Mouse (Mus musculus) neural tube, embryonic 11.5 days (tissue): ENCODE measurements around the gene Nprl3. TPM values are rescaled to one million over a fixed set of nuclear protein-coding genes. Genes with fewer than 3 reads are reported as not detected.

Experiments used
- ATAC-seq: fragments of 200-750 bp; cut with Nextera tagmentation; 2 replicates; pipeline ENCODE4 v1.8.0; 2017; ENCODE audit warnings: moderate number of reproducible peaks, mild to moderate bottlenecking, moderate TSS enrichment, moderate library complexity; ENCODE audit not compliant: insufficient read depth, low FRiP score, low TSS enrichment
- DNase-seq: peaks from one replicate; pipeline ENCODE4 v3.0.0-alpha.2; 2015; ENCODE audit warnings: low spot score
- H3K27ac ChIP-seq: fragments of 300-500 bp; sonication (generic); 2 replicates; pipeline ENCODE4 v1.5.1; 2014; ENCODE audit warnings: low read depth, mild to moderate bottlenecking, low read length
- H3K27me3 ChIP-seq: fragments of 300-500 bp; sonication (generic); 2 replicates; pipeline ENCODE4 v1.6.1; 2014; ENCODE audit warnings: mild to moderate bottlenecking, low read length, mixed read lengths; ENCODE audit not compliant: control insufficient read depth, insufficient read depth
- H3K36me3 ChIP-seq: fragments of 300-500 bp; sonication (generic); 2 replicates; pipeline ENCODE4 v1.6.1; 2014; ENCODE audit warnings: mild to moderate bottlenecking, low read length, moderate library complexity, mixed read lengths; ENCODE audit not compliant: control insufficient read depth, insufficient read depth
- H3K4me1 ChIP-seq: fragments of 300-500 bp; sonication (generic); 2 replicates; pipeline ENCODE4 v1.6.1; 2014; ENCODE audit warnings: low read length, mixed read lengths; ENCODE audit not compliant: control insufficient read depth, insufficient read depth
- H3K4me2 ChIP-seq: fragments of 300-500 bp; sonication (generic); 2 replicates; pipeline ENCODE4 v1.6.1; 2014; ENCODE audit warnings: low read depth, mild to moderate bottlenecking, moderate library complexity
- H3K4me3 ChIP-seq: fragments of 300-500 bp; sonication (generic); 2 replicates; pipeline ENCODE4 v1.5.1; 2014; ENCODE audit warnings: low read depth, low read length
- H3K9ac ChIP-seq: fragments of 300-500 bp; sonication (generic); 2 replicates; pipeline ENCODE4 v1.6.1; 2014; ENCODE audit warnings: mild to moderate bottlenecking, low read length
- H3K9me3 ChIP-seq: fragments of 300-500 bp; sonication (generic); 2 replicates; pipeline ENCODE4 v1.6.1; 2016; ENCODE audit warnings: low read length; ENCODE audit not compliant: control insufficient read depth
- WGBS: fragments of 180-500 bp; shearing (Covaris S2); extraction: QIAGEN DNeasy Blood & Tissue Kit; methylation state at CpG from one replicate; pipeline ENCODE4 v1.1.7; 2014; 5-methylcytosine and 5-hydroxymethylcytosine counted together
- polyA plus RNA-seq: library from polyadenylated mRNA; unstranded; fragments of >200 nt; fragmentation: Nextera tagmentation; extraction: Ambion mirVana; gene quantifications from 2 replicates; pipeline ENCODE4 v1.2.1, GENCODE M21; 2014

The Nprl3 gene
- polyA plus RNA-seq, 1 experiment from 2014 or later = 33.0 TPM

DNA sequence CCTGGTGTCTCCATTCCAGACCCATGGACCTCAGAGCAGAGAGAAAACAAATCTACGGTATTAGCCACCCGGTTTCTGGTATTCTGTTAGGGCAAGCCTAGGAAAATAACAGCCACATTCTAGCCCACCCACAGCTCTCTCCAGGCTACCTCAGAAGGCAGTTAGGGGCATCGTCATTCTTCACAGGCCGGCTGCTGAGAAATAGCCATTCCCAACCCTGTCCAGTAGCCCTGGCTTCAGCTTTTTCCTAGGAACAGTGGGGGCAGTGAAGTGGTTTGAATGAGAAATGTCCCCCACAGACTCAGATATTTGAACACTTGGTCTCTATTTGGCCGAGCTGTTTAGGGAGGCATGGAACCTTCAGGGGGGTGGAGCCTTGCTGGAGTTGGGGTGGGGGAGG, 78.1 kb downstream of the Nprl3 start:
- no peak overlapping the region for H3K4me2 ChIP-seq
- H3K9me3 ChIP-seq = no peaks in the 10 kb centered on the region
- no peaks in the 10 kb centered on the region for H3K27me3 ChIP-seq
- 58% methylated on average over 5 of the region's 5 CpGs for WGBS
- DNase-seq (no peak), ATAC-seq (no peak)
- no peaks in the 10 kb centered on the region for H3K4me1 ChIP-seq
- no peak overlapping the region for H3K27ac ChIP-seq
- no peaks in the 10 kb centered on the region for H3K36me3 ChIP-seq
- no peak overlapping the region for H3K4me3 ChIP-seq
- no peak overlapping the region for H3K9ac ChIP-seq

DNA sequence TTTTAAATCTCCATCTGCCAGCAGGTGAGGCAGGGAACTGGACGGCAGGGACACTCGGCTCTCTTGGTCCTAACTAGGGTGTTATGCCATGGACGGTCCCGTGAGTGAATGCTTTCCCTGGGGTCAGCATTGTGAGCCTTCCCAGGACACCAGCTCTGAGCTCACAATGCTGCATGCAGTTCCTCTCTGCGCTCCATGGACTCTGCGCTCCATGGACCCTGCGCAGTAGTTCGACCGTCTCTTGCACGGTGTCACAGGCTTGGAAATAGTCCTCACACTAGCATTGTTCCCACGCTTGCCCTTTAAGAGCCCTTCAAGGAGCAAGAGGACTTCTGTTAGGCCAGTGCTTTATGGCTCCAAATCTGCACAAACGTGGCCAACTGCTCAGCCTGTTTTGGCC, 78.6 kb downstream of the Nprl3 start:
- H3K27me3 ChIP-seq = no peaks in the 10 kb centered on the region
- 78% methylated on average over 12 of the region's 12 CpGs for WGBS
- DNase-seq (no peak), ATAC-seq (no peak)
- no peak overlapping the region for H3K27ac ChIP-seq
- no peaks in the 10 kb centered on the region for H3K9me3 ChIP-seq
- H3K9ac ChIP-seq = no peak overlapping the region
- no peaks in the 10 kb centered on the region for H3K4me1 ChIP-seq
- H3K4me3 ChIP-seq = no peak overlapping the region
- no peak overlapping the region for H3K4me2 ChIP-seq
- H3K36me3 ChIP-seq = no peaks in the 10 kb centered on the region

DNA sequence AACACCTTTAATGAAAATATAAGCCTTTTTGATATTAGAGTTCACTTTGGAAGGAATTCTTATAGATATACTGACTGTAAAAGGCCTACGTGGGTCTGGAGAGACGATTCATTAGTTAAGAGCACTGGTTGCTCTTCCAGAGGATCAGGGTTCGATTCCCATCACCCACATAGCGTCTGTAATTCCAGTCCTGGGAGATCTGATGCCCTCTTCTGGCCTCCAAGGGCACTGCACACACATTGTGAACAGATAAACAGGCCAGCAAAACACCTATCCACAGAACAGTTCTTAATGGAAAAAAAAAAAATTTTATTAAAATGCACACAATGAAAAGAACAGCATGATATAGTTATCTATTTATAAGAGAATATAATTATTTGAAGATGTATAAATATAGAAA, 80.3 kb downstream of the Nprl3 start:
- Histone ChIP-seq H3K9ac (no peak overlapping the region), H3K9me3 (no peaks in the 10 kb centered on the region), H3K27me3 (no peaks in the 10 kb centered on the region), H3K4me3 (no peak overlapping the region), H3K4me2 (no peak overlapping the region), H3K27ac (no peak overlapping the region), H3K36me3 (no peaks in the 10 kb centered on the region), H3K4me1 (no peaks in the 10 kb centered on the region)
- DNase-seq (no peak), ATAC-seq (no peak)
- 88% methylated on average over 4 of the region's 4 CpGs for WGBS

DNA sequence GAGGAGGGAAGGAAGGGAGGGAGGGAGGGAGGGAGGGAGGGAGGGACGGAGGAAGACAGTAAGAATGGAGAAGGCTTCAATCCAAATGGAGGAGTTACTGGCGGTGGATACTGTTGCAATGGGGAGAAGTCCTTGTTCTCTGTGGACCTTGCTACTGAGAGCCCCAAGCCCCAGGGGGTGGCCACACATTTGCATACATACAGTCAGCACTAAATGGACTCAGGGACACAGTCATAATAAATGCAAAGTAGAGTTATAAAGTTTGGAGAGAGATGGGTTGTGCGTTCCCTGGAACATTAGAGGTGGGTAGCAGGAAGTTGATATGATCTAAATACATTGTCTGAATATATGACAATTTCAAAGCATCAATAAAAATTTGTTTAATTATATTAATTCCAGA, 81.5 kb downstream of the Nprl3 start:
- no peak for ATAC-seq
- Histone ChIP-seq H3K4me2 (no peak overlapping the region), H3K4me3 (no peak overlapping the region), H3K4me1 (no peaks in the 10 kb centered on the region), H3K27ac (no peak overlapping the region), H3K27me3 (no peaks in the 10 kb centered on the region), H3K9me3 (no peaks in the 10 kb centered on the region), H3K9ac (no peak overlapping the region), H3K36me3 (no peaks in the 10 kb centered on the region)
- no peak for DNase-seq
- 82% methylated on average over 3 of the region's 3 CpGs for WGBS

DNA sequence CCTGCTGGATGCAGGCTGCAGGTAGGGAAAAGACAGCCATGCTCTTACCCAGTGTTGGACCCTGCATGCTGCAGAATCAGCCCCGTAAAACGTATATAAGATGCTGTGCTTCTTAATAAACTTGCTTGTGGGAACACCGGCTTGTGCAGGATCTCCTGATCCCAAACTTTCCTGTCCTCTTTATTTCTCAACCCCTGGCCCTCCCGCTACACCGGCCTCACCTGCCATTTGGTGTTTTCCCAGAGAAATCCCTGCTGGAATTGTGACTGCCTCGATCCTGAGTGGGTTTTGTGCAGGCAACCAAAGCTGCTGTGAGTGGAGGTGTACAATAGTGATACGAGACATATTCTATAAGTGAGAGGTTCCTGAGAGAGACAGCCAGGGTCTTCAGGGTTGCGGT, 83.0 kb downstream of the Nprl3 start:
- 84% methylated on average over 8 of the region's 8 CpGs for WGBS
- Histone ChIP-seq H3K4me1 (no peaks in the 10 kb centered on the region), H3K4me3 (no peak overlapping the region), H3K27me3 (no peaks in the 10 kb centered on the region), H3K27ac (no peak overlapping the region), H3K4me2 (no peak overlapping the region), H3K36me3 (no peaks in the 10 kb centered on the region), H3K9me3 (no peaks in the 10 kb centered on the region), H3K9ac (no peak overlapping the region)
- ATAC-seq (no peak), DNase-seq (no peak)

DNA sequence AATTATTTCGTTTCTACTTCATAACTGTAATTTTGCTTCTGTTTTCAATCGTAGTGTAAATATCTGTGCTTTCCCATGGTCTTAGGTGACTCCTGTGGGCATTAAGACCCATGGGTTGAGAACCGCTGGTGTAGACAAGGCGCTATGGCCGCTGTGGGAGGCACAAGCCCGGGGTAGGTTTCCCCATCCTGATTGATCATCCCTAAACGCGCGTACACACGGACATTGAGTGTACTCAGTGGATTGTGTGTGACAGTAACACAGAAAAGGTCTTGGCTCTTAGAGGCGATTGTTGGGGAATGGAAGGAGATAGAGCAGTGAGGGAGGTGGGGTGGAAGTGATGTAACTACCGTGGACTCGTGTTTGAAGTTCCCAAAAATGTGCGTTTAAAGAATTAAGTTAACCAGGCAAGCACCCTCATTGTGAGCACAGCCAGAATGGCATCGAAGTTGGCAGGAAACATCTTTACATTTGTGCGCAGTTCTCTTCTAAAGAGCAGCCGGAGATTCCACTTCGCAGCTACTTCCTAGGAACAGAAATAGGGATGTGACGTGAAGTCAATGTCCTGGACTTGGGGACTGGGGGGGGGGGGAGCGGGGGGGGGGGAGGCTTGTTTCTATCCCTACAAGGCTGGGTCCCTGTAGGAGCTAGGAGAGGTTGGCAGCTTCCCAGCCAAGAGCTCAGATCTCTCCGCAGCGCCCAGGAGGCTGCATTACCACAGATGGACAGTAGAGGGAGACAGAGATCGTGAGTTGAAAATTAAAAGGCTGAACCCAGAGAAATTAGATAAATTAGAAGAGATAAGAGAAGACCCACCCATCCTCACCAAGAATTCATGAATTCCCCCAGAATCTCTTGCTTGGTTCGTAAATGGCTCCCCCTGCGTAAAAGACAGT, 85.3 kb downstream of the Nprl3 start:
- Histone ChIP-seq H3K36me3 (no peaks in the 10 kb centered on the region), H3K27ac (no peak overlapping the region), H3K4me2 (no peak overlapping the region), H3K4me3 (no peak overlapping the region), H3K4me1 (no peaks in the 10 kb centered on the region), H3K9ac (no peak overlapping the region), H3K27me3 (no peaks in the 10 kb centered on the region), H3K9me3 (no peaks in the 10 kb centered on the region)
- 50% methylated on average over 23 of the region's 25 CpGs for WGBS
- DNase-seq (peak; percentile 77), ATAC-seq (no peak)

DNA sequence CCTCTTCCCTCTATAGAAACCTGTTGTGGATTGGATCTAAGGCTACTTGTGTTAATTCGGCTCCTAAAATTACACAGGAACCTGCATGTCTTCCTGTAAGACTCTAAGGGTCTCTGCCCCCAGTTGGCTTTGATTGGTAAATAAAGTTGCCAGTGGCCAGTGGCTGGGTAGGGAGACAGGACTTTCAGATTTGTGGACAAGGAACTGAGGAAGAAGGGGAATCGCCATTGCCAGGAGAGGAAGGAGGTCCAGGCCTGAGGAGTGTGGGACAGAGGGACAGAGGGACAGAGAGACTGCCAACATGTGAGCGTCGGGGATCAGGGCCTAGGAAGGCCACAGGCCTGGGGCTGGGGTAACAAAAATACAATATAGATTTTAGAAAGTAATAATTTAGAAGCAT, 86.3 kb downstream of the Nprl3 start:
- DNase-seq (no peak), ATAC-seq (no peak)
- no peak overlapping the region for H3K9ac ChIP-seq
- no peak overlapping the region for H3K27ac ChIP-seq
- H3K36me3 ChIP-seq = no peaks in the 10 kb centered on the region
- no peak overlapping the region for H3K4me2 ChIP-seq
- no peaks in the 10 kb centered on the region for H3K9me3 ChIP-seq
- H3K4me1 ChIP-seq = no peaks in the 10 kb centered on the region
- H3K27me3 ChIP-seq = no peaks in the 10 kb centered on the region
- WGBS = 78% methylated on average over 4 of the region's 4 CpGs
- H3K4me3 ChIP-seq = no peak overlapping the region

DNA sequence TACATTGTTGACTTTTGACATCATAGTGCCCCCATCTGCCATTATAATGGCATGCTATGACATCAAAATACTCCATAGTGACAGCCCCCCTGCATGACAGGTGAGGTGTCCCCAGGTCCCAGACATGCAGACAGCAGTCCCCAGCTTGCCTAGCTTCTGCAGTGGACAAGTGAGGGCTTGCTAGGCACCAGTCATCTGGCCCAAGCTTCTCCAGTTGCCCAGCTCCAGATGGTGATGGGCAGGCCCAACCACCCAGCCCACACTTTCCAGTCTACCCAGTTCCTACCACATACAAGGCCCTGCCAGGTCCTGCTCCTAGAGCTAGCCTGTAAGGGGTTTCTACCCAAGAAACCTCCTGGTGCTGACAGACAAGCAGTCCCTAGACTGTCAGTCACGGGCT, 89.0 kb downstream of the Nprl3 start:
- 71% methylated on average over 1 of the region's 1 CpGs for WGBS
- no peak for ATAC-seq
- Histone ChIP-seq H3K9me3 (no peaks in the 10 kb centered on the region), H3K4me2 (no peak overlapping the region), H3K27me3 (no peaks in the 10 kb centered on the region), H3K36me3 (no peaks in the 10 kb centered on the region), H3K4me3 (no peak overlapping the region), H3K4me1 (no peaks in the 10 kb centered on the region), H3K27ac (no peak overlapping the region), H3K9ac (no peak overlapping the region)
- DNase-seq = no peak
